Mouse (Mus musculus) megakaryocyte progenitor cell, adult 5-6 weeks (primary cell): ENCODE measurements at regions not wholly inside any gene's neighbourhood (a gene's known extent, or its start where the extent isn't known, plus 50 kb on each side); places are given as distances from the start of the nearest gene placed in this dataset.
"Not testable (repeated sequence)": the region's sequence is repeated elsewhere in the genome, so short reads cannot be mapped to it uniquely, and the experiment has no call there.

ENCODE experiments used
- ATAC-seq: replicated peaks from 2 replicates; pipeline ENCODE4 v1.8.0; 2016; ENCODE audit warnings: mild to moderate bottlenecking, moderate TSS enrichment, inconsistent platforms; ENCODE audit not compliant: poor library complexity

DNA sequence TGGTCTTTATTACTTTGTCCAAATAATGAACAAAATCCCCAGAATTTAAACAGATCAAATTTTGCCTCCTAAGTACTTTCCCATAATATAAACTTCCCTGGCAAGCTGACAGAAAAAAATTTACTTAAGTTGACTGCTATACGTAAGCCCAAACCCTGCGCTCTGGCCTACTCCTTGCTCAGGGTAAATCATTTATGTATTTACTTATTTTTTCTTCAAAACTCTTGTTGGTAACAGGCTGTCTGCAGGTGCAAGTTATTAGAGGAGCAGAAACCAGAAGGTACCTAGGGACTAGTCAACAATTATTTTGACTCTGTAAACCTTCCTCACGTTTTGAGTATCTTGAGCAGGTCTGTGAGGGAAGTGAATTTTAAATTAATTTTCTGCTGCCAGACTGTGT is 2615.7 kb downstream of the Poteg start:
- no peak for ATAC-seq

DNA sequence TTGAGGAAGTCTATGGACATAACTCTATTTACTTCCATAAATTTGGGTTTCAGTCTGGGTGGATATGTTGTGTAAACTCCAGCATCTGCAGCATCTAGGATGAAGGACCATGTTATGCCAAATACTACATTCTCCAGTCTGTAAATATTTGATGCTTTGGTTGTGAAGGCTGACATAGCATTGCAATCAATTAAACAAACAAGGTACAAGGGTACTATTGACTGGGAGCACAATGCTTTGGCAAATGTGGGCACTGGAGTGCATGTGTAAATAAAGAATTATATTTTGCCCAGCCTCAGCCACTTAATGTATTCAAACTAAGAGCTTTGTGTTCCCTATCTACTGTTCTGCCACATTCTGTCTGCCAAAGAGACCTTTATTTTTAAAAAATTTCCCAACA is 2630.3 kb downstream of the Poteg start:
- ATAC-seq, result no peak

DNA sequence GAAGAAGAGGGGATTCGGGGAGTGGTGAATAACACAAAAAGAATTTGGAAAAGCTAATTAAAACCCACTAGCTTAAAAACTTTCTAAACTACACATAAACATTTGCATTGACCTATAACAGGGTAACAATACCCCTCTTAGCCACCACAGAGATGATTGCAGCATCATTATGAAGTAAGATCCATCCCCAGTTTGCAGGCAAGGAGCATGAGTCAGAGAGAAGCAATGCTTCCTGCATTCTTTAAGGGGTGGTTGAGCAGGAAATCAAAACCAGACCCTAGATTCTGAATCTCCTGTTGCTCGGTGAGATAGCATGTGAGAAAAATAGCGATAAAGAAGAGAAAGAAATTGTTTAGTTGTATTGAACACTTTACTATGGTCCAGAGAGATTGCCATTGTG is 2680.3 kb downstream of the Poteg start:
- no peak for ATAC-seq

DNA sequence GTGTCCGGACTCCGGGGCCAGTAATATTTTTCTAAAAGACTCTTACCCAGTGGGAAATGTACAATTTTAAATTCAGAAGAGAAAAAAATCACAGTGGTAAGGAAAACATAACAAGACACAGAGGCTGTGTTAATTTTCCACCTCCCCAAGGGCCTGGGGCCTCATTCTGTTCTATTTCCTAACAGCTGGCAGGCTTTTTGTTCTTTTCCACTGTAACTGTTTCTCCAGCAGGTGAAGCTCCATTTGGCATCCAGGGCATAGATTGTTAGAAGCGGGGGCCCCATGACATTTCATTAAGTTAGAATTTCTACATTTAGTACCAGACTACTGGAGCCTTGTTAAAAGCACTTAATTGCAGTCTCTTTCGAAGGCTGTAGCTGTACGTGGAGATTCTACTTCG is 2687.5 kb downstream of the Poteg start:
- no peak for ATAC-seq

DNA sequence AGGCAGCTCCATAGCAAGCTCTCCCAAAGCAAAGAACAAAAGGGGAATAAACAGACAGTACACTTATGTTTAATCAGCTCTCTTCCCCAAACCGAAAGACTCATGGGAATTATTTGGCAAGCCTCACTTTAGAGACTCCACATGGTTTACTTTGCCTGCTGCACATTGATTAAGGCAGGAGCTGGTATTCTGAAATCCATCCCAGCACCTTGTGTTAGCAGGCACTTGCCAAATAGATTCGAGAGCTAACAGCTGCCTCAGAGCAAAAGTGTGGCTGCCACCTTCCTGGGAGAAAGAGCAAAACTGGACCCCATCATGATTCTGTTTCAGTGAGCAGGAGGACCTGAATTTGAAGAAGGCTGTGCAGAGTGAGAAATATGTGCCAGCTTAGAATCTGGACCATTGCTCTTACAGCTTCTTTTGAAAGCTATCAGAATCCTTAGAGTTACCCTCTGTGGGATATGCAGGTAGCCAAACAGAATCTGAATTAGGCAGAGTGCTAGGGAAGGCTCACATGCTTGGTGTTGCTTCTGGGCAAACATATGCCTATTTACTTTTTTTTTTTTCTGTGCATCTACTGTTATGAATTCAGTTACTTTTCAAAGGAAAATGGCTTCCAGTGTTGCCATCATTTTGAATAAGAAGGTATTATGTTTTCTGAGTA is 2703.8 kb downstream of the Poteg start:
- no peak for ATAC-seq

DNA sequence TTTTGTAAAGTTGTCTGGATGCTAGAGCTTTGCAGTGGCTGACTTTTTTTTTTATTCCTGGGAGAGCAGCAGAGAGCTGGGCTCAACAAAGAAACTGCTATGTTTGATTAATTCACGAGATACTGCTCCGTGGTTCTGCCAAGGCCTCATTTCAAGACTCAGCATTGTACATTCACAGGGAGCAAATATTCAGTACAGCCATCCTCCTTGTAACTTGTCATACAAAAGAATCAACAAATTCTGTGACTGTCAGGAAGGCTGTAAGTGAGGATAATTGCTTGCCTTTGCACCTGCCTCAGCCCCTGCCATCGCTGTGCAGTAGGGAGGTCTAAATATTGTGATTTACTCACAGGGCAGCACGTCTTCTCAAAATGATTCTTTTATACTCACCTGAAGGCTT is 2705.5 kb downstream of the Poteg start:
- ATAC-seq, result no peak

DNA sequence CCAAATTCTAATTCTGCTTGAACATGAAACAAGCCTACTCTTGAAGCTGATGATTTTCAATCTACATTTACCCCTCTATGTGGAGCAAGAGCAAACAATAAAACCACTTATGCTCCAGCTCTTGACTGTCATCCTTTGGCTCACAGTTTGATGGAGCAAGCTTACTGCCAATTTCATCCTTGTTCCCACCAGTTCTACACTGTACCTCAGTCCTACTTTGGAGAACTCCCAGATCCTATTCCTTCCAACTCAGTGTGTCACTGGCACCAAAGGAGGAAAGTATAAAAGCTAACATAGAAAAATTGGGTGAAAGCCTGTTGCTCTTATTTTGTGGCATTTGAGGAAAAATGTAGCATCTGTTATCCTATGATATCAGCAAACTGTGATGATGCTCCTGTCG is 2724.4 kb downstream of the Poteg start:
- ATAC-seq, result no peak

DNA sequence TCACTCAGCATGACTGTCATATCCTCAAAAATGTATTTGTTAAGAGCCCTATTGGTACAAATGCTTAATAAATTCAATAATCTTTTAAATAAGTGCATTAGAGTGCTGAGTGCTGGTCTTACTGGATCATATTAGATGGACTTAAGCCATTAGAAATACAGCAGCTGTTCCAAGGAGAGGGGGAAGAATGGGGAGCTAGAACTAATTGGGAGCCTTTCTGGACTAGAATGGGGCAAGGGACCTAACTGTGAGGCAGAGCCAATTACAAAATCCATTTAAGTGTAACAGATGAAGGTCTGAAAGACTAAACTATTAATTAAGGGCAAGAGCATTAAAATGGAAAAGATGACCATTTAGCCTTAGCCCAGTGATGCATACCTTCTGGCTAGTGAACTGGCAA is 2755.3 kb downstream of the Poteg start:
- not testable (repeated sequence) for ATAC-seq

DNA sequence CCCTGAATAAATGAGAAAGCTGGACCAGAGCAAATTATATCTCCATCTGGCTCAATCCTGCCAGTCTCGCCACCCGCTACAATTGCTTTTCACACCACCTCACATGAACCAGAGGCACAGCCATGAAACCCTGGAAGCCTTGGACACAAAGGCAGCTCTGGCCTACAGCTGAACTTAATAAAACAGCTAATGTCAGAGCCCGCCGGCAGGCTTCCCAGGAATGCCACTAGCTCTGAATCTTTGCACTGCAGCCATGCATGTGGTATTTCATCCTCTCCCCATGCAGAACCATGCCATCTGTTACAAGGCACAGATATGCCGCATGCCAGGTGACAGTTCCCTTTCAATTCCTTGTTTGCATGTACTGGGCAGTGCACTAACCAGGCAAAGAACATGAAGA is 2779.9 kb downstream of the Poteg start:
- ATAC-seq, result no peak

DNA sequence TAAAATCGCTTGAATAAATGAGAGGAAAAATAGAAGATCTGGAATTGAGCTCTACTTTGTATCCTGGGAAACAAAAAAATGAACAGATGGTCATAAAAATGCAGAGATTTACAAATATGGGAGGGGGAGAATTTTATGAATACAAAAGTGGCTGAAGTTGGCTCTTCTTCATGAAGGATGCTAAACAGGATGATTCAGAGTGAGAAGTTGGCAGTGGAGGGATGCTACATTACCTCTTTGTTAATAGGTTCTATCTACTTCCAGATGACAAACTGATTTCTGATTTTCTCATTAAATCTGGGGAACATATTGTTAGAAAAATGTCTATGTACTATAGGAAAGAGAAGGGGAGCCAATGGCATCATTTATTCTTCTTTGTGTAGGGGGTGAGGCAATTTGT is 2785.8 kb downstream of the Poteg start:
- ATAC-seq, result no peak

DNA sequence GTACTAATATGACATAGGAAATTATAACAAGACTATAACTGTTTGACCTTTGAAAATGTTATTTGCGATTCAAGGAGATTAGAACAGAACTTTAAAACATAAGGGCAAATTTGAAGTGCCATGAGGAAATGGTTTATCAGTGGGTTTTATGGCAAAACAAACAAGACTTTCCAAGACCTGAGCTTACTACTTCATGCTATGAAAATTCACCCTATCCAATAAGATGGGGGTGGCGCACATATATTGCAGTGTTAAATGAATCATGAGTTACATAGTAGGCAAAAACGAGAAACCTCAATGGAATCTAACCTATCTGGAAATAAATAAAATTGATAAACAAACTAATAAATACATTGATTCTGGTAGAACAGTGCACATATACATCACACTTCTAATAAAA is 2804.3 kb downstream of the Poteg start:
- no peak for ATAC-seq

DNA sequence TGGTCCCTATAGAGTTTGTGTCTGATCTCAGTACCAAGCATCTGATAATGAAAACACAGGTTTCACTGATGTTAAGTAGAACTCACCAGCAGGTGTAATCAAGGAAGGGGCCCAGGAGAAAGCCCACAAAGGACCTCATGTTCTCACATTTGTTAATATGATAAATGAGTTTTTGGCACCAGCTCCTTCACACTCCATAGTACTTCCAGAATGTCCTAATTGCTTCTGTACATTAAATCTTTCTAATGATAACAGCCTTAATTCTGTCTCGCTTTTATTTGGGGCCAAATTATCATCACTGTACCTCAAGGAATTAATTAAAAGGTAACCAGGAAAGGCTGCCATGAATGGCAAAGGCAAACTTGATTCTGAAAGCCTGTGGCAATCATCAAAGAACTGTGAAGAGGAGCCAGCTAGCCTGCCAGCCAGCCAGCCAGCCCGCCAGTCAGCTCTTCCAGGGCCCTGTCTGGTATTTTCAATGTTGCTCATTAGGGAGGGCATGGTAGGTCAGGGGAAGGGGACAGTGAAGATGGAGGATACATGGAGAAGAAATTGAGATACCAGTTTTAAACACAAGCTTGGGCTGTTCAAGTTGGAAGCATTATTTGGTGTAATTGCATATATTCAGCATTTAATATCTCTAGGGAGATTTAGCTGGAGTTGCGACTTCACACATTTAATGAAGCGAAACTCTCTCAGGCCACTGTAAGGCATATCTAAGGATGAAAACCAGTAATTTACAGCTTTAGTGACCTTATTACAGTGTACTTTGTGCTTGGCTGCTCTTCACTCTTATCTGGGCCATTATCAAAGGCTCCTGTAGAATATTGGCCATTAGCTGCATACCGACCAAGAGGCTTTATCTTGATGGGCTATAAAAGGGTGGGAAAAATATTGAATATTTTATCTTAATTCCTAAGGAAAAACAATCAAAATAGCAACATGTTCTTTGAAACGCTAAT is 2822.8 kb downstream of the Poteg start:
- ATAC-seq, result no peak

DNA sequence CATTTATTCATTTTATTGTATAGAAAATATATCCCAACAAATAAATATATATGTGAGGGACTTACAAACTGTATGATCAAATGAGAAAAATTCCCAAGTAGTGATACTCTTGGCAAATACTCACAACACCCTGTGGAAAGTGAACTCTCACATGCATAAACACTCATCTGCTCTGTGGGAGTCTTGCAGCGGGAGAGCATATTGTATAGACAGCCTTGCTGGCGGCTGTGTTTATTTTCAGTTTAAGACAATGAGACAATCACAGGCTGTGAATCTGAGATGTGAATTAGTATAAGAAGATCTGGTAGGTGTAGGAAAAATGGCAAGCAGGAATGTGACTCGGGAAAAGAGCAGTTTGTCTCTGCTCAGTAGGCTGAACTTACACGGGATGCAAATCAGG is 2841.7 kb downstream of the Poteg start:
- no peak for ATAC-seq

DNA sequence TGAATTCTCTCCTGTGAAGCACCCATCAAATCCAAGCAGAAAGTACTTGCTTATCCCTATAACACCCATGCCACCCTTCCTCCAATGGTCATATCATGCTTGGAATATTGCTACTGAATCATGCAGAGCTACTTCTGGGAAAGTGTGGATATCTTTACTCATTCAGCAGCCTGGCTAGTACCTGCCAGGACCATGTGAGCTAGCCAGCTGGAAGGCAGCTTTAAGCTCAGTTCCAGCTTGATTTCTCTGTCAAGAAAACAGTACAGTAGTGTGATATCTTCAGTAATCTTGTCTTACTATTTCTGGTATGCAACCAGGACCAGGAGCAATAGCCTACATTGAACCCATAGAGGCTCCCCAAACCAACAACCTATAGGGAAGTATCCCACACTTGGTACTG is 2883.7 kb downstream of the Poteg start:
- ATAC-seq, result no peak

DNA sequence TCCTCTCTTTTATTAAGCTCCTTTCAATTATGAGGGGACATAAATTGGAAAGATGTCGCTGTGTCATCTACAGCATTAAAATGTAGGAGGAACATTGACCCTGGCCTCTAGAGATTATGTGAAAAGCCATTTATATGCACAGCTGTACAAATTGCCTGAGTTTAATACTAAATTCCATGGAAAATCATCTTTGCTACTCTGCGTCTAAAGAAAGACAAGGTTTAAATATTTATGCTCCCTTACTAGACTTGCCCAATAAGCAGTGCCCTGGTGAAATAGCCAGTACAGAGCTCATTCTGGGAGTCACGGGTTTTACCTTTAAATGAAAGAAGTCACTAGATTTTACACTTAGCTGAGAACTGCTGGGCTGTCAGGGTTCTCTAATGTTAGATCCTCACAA is 2885.9 kb downstream of the Poteg start:
- ATAC-seq, result no peak

DNA sequence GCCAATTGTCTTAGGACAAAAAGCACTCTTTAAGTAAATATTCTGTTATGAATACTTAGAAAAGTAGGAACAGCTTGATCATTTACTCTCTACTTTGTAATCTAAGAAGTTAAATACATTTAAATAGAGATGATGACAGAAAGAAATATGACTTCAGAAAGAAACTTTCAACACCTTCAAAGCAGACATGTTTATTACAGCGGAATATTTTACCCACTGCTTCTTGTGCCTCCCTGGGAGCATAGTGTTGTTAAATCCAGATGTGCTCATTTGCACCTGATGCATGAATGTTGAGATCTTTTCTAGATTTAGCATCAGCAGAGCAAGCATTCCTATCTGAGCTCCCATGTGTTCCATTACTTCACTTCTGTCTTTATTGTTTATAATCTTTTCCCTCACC is 2912.0 kb downstream of the Poteg start:
- ATAC-seq, result no peak

DNA sequence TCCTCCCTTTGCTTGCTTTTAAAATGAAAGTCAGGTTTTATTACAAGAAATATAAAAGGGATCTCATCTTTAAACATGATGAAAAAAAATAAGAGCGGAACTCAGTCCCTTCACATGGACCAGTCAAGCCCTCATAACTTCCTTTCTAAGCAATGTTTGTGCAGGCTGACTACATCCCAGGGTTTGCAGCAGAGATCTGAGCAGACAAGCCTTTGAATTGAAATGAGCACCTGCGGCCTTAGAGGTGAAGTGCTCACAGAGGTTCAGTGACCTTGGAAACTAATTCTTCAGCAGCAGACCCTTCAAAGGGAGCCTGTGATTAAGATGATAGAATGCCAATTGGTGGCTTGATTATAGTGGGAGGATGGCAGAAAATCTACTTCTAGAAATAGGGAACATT is 2918.3 kb downstream of the Poteg start:
- ATAC-seq, result no peak

DNA sequence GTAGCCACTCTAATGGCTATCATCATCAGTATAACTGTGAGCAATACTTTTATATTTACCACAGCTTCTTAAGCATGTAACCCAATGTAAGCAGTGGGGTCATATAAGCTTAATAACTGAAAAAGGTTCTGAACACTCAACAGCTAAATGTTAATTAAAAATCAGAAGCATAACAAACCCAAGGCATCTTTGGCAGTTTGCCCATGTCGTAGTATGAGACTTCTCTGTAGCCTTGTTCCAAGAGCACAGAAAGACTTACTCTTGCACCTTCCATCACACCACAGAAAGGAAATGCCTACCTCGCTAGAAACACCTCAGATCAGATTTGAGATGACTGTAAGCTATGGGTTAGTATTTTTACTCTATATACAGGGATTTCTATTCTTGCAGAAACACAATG is 2944.5 kb downstream of the Poteg start:
- ATAC-seq, result no peak

DNA sequence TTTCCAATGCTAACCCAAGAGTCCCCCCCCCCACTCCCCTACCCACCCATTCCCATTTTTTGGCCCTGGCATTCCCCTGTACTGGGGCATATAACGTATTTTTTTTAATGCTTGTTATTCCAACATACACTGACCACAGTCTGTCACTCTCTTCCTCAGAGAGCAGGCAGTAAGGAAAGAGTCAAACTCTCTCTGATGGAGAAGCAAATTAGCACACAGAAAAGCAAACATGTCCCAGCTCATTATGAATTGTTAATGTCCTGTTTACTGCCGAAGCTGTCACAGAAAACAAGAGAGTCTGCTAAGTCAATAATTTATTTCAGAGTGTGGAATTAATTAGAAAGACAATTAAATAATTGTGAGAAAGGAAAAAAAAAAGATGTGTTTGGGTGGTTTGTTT is 2989.1 kb upstream of the 5930422O12Rik start:
- ATAC-seq, result no peak

DNA sequence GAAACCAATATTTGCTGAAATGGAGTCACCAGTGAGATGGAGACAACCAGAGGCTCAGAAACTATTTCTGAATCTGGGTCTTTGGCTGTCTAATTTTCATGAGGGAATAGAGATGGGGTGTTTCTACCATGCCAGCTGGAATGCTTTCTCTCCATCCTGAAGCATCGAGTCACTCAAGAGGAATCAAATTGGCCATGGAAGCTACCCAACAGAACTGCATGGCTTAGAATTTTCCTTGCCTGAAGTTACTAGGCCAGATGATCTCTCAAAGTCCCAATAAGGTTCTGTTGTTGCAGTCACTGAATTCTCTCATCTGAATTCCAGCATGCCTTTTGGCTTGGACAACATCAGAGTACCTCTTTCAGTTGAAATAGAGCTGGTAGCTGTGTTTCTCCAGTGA is 2986.7 kb upstream of the 5930422O12Rik start:
- no peak for ATAC-seq

DNA sequence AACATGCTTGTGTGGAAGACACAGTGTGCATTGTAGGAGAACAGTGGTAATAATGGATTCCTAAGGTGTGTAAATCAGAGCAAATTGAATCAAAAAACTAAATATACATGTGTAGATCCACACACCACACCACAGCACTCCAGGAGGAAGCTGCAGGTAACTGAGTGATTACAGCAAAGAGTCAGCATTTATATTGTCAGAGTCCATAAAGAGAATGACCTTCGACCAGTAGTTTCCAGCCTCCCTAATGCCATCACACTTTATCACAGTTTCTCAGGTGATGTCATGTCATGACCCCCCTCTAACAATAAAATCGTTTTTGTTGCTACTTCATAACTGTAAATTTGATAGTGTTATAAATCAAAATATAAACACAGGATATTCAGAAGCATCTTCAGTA is 2984.6 kb upstream of the 5930422O12Rik start:
- ATAC-seq, result no peak

DNA sequence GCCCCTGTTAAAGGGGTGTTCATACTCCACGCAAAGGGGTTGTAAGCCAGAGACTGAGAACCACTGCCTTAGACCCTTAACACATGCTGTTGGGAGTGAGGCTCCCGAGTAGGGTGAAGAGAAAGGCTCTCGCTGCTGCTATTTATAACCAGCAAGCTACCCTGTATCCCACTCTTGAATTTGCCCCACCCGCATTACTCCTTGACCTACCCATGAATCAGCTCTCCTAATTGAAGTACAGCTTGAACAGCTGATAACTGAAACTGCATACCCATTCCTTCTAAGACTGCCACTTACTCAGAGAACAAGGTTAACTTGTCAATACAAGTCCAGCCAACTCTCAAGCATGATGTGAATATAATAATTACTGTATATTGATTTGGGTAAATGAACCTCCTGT is 2984.2 kb upstream of the 5930422O12Rik start:
- no peak for ATAC-seq

DNA sequence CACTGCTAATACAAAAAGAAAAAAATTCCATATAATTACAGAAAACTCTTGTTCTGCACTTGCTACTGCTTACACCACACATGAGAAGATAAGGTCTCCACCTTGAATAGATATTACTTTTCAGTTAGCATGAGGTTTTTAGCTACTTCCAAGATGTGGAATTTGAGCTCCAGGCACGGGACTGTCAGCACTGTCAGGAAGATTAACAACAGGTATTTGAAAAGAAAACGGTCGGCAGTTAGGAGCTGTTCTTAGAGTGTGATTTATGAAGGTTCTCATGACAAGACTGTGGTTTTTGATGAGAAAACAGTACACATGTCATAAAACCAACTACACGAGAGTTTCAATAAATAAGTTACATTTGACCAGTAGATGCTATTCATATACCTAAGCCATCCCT is 2970.4 kb upstream of the 5930422O12Rik start:
- no peak for ATAC-seq
